Mouse (Mus musculus) MEL (cell line): ENCODE data around the gene Myl6.

ENCODE experiments used
- CTCF ChIP-seq, 3 experiments: IDR thresholded peaks in 2 of 3; conservative IDR thresholded peaks in 1 of 3; 2 replicates each; pipeline ENCODE4 v1.5.1; 2011 to 2012; ENCODE audit warnings: low read length in 3 of 3, low read depth in 2 of 3, mild to moderate bottlenecking in 2 of 3, improper control_type of control experiment in 1 of 3, inconsistent platforms in 1 of 3, mixed read lengths in 1 of 3, moderate library complexity in 1 of 3; ENCODE audit not compliant: control insufficient read depth in 1 of 3, insufficient read depth in 1 of 3, poor library complexity in 1 of 3, severe bottlenecking in 1 of 3
- EP300 ChIP-seq, 2 experiments: IDR thresholded peaks; 2 replicates each; pipeline ENCODE4 v1.6.1; 2011; ENCODE audit warnings: improper control_type of control experiment in 2 of 2, low read length in 2 of 2, low read depth in 1 of 2, mild to moderate bottlenecking in 1 of 2
- HCFC1 ChIP-seq: IDR thresholded peaks from 2 replicates; pipeline ENCODE4 v1.6.1; 2012; ENCODE audit warnings: low read depth, mild to moderate bottlenecking, inconsistent platforms, low read length, improper control_type of control experiment, moderate library complexity
- KAT2A ChIP-seq: conservative IDR thresholded peaks from 2 replicates; pipeline ENCODE4 v1.6.1; 2012; ENCODE audit warnings: low read depth, low read length, improper control_type of control experiment, inconsistent platforms
- MXI1 ChIP-seq: IDR thresholded peaks from 2 replicates; pipeline ENCODE4 v1.6.1; 2011; ENCODE audit warnings: mild to moderate bottlenecking, low read depth, low read length, improper control_type of control experiment
- RAD21 ChIP-seq: IDR thresholded peaks from 2 replicates; pipeline ENCODE4 v1.6.1; 2011; ENCODE audit warnings: mild to moderate bottlenecking, low read depth, low read length, improper control_type of control experiment
- TBP ChIP-seq: IDR thresholded peaks from 2 replicates; pipeline ENCODE4 v1.8.0; 2011; ENCODE audit warnings: low read depth, low read length, improper control_type of control experiment
- USF1 ChIP-seq: IDR thresholded peaks from 2 replicates; pipeline ENCODE4 v1.6.1; 2014; ENCODE audit warnings: low read depth, mild to moderate bottlenecking, inconsistent platforms, low read length, improper control_type of control experiment, moderate library complexity
- ZC3H11A ChIP-seq: IDR thresholded peaks from 2 replicates; pipeline ENCODE4 v1.6.1; 2012; ENCODE audit warnings: low read depth, mild to moderate bottlenecking, inconsistent platforms, low read length, improper control_type of control experiment
- ZMIZ1 ChIP-seq: IDR thresholded peaks from 2 replicates; pipeline ENCODE4 v1.6.1; 2012; ENCODE audit warnings: low read depth, mild to moderate bottlenecking, inconsistent platforms, low read length, improper control_type of control experiment, moderate library complexity
- ZNF384 ChIP-seq: IDR thresholded peaks from 2 replicates; pipeline ENCODE4 v1.6.1; 2012; ENCODE audit warnings: low read depth, mild to moderate bottlenecking, inconsistent platforms, low read length, improper control_type of control experiment

DNA sequence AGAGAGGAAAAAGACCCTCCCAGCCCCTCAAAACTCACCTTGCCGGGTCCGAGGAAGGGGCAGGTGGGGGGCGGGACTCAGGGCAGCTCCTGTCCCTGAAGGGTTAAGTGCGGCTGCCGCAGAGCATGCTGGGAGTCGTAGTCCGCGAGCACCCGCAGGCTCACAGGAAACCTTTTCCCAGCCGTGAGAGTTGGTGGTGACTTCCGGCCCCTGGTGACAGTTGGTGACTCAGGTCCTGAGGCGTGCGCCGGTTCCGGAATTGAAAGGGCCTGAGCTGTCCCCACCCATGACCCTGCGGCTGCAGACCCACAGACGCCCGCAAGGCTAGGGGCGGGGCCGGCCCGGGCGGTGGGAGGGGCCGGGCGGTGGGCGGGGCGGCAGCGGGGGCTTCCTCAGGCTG lies 4.6 kb upstream of the Myl6 start, which contains the start of gene Myl6b:
- TF ChIP-seq MXI1 (peak; percentile 73), CTCF (IDR thresholded peaks at IDR 0.05 in 2 of 3, conservative IDR thresholded peaks at IDR 0.05 in 1 of 3; ENCODE audit: control insufficient read depth in 1 of 3, insufficient read depth in 1 of 3, low read depth in 2 of 3, low read length in 3 of 3, poor library complexity in 1 of 3, severe bottlenecking in 1 of 3) (no peak), USF1 (no peak; the same call in 1 of the 2 replicates), ZNF384 (0 out of 2 replicates have a peak, but pooled peaks have one; percentile 35), HCFC1 (peak; percentile 99), RAD21 (no peak), TBP (no peak), ZC3H11A (no peak), ZMIZ1 (no peak), KAT2A (peak; percentile 82), EP300 (IDR thresholded peaks at IDR 0.05; ENCODE audit: low read depth in 1 of 2, low read length in 2 of 2) (peak; percentile 12 to 95; a peak in 3 of 4 replicates)
